Mouse (Mus musculus): Measurements from ENCODE around the gene Btbd9.

- TF ChIP-seq CTCF (IDR thresholded peaks at IDR 0.05; ENCODE audit: extremely low read depth, insufficient read length, insufficient replicate concordance, low read depth, low read length) = no peak
- no peak for TF ChIP-seq POLR2A (IDR thresholded peaks at IDR 0.05; ENCODE audit: low read depth, low read length)
Measured at GRCm38 (mm10) chr17:30182063-30182462, 394.2 kb downstream of the Btbd9 start.

Measured in small intestine, adult 2 months (tissue).